Mouse (Mus musculus) stomach, embryonic 16.5 days (tissue): ENCODE measurements around the gene Zzef1. TPM values are rescaled to one million over a fixed set of nuclear protein-coding genes. Genes with fewer than 3 reads are reported as not detected.

Experiments
- ATAC-seq: fragments of 200-750 bp; cut with Nextera tagmentation; 2 replicates; pipeline ENCODE4 v1.8.0; 2017; ENCODE audit warnings: moderate number of reproducible peaks, moderate TSS enrichment; ENCODE audit not compliant: insufficient read depth, low FRiP score
- H3K27ac ChIP-seq: fragments of 300-500 bp; sonication (generic); 2 replicates; pipeline ENCODE4 v1.5.1; 2014; ENCODE audit warnings: low read length
- H3K27me3 ChIP-seq: fragments of 300-500 bp; sonication (generic); 2 replicates; pipeline ENCODE4 v1.6.1; 2014; ENCODE audit warnings: low read length, control low read depth, mixed read lengths; ENCODE audit not compliant: control insufficient read depth, insufficient read depth
- H3K36me3 ChIP-seq: fragments of 300-500 bp; sonication (generic); 2 replicates; pipeline ENCODE4 v1.6.1; 2014; ENCODE audit warnings: low read length; ENCODE audit not compliant: control insufficient read depth, insufficient read depth
- H3K4me1 ChIP-seq: fragments of 300-500 bp; sonication (generic); 2 replicates; pipeline ENCODE4 v1.6.1; 2014; ENCODE audit warnings: low read length, control low read depth, mixed read lengths; ENCODE audit not compliant: control insufficient read depth, insufficient read depth
- H3K4me2 ChIP-seq: fragments of 300-500 bp; sonication (generic); 2 replicates; pipeline ENCODE4 v1.6.1; 2014; ENCODE audit warnings: low read depth, low read length, mixed read lengths
- H3K4me3 ChIP-seq: fragments of 300-500 bp; sonication (generic); replicated peaks from 2 replicates; pipeline ENCODE4 v1.5.1; 2014; ENCODE audit warnings: mild to moderate bottlenecking, low read length
- H3K9ac ChIP-seq: fragments of 300-500 bp; sonication (generic); 2 replicates; pipeline ENCODE4 v1.6.1; 2014; ENCODE audit warnings: low read length
- H3K9me3 ChIP-seq: fragments of 300-500 bp; sonication (generic); replicated peaks from 2 replicates; pipeline ENCODE4 v1.6.1; 2016; ENCODE audit warnings: low read length, control low read depth; ENCODE audit not compliant: control insufficient read depth
- WGBS: fragments of 180-500 bp; shearing (Covaris S2); extraction: QIAGEN DNeasy Blood & Tissue Kit; methylation state at CpG from one replicate; pipeline ENCODE4 v1.1.7; 2014; 5-methylcytosine and 5-hydroxymethylcytosine counted together
- polyA plus RNA-seq: library from polyadenylated mRNA; unstranded; fragments of >200 nt; fragmentation: Nextera tagmentation; extraction: Ambion mirVana; gene quantifications from 2 replicates; pipeline ENCODE4 v1.2.1, GENCODE M21; 2015

The Zzef1 gene
- polyA plus RNA-seq, 1 experiment from 2014 or later: 9.5 TPM

DNA sequence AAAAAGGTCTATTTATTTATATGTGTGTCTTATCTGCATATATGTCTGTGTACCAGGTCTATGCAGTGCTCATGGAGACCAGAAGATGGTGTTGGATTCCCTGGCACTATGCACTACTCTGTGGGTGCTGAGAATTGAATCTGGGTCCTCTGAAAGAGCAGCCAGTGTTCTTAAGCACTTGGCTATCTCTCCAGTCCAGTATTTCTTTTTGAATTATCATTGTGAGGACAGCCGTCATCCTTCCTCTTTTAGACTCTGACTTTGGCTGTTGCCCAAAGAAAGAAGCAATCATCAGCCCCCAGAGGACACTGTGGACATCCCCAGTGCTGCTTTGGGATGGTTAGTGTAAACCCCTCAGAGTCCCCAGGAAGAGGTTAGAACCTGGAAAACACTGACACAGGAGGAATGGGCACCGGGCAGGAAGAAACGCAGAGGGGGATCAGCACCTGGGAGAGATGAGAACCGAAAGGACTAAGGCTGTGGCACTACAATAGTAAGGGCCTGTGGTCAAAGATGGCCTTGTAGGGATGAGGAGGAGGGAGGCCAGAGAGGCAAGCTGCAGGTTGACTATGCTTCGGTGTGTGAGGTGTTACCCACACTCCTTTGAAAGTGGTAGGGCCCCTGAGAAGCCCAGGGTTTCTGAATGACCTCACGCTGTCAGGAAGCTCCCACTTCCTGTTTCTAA, 150.0 kb downstream of the Zzef1 start:
- Histone ChIP-seq H3K4me3 (no peak overlapping the region), H3K9ac (no peak overlapping the region), H3K27ac (peak overlapping the region; percentile 69), H3K9me3 (no peaks in the 10 kb centered on the region), H3K27me3 (no peaks in the 10 kb centered on the region), H3K4me1 (peaks cover 25% of the 10 kb centered on the region), H3K36me3 (no peaks in the 10 kb centered on the region), H3K4me2 (no peak overlapping the region)
- WGBS: 34% methylated on average over 6 of the region's 6 CpGs
- ATAC-seq: peak; percentile 26; the same call in 1 of the 2 replicates

DNA sequence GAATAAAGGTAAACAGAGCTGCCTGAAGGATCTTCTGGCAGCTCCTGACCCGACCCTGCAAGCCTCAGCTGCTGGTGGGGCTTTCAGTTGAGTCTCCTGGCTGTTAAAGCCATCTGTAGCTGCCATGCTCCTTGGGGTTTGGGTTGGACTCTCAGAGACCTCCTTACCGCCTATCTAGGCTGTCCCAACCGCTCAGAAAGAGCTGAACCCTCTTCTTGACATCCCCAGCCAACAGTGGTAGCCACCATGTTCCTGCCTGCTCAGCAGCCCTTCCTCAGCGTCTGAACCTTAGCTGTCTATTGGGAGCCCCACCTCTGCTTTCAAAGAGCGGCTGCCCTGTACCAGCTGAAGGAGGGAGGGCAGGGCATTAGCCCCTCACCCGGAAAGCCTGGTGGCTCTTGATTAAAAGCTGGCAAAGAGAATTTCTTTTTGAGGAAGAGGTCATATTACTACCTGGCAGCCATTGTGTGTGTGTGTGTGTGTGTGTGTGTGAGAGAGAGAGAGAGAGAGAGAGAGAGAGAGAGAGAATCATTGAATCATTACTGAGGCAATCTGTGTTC, 150.6 kb downstream of the Zzef1 start:
- Histone ChIP-seq H3K9ac (no peak overlapping the region), H3K36me3 (no peaks in the 10 kb centered on the region), H3K9me3 (no peaks in the 10 kb centered on the region), H3K4me2 (no peak overlapping the region), H3K4me1 (peaks cover 31% of the 10 kb centered on the region), H3K4me3 (no peak overlapping the region), H3K27ac (peak overlapping the region; percentile 69; the same call in 1 of the 2 replicates), H3K27me3 (no peaks in the 10 kb centered on the region)
- 31% methylated on average over 6 of the region's 6 CpGs for WGBS
- ATAC-seq: 0 out of 2 replicates have a peak, but pooled peaks have one; percentile 8

DNA sequence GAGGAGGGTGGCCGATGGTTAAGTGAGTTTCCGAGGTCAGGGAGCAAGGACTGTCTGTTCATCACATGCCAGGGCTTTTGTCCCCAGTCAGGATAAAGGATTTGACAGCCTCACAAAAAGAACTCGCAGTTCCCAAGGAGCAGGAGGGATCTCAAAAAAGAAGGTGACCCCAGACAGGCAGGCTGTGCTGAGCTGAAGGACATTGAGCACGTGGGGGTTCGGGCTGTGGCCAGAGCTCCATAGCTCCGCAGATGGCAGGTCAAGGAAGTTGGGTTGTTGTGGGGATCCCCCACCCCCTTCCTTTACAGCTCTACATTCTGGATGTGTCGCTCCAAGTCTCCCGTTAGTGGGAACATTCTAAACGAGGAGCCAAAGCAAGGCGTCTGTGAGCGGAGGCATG, 151.8 kb downstream of the Zzef1 start:
- Histone ChIP-seq H3K27ac (no peak overlapping the region), H3K27me3 (no peaks in the 10 kb centered on the region), H3K9ac (no peak overlapping the region), H3K9me3 (no peaks in the 10 kb centered on the region), H3K4me1 (peaks cover 43% of the 10 kb centered on the region), H3K36me3 (no peaks in the 10 kb centered on the region), H3K4me2 (no peak overlapping the region), H3K4me3 (no peak overlapping the region)
- ATAC-seq: no peak
- 74% methylated on average over 11 of the region's 11 CpGs for WGBS

DNA sequence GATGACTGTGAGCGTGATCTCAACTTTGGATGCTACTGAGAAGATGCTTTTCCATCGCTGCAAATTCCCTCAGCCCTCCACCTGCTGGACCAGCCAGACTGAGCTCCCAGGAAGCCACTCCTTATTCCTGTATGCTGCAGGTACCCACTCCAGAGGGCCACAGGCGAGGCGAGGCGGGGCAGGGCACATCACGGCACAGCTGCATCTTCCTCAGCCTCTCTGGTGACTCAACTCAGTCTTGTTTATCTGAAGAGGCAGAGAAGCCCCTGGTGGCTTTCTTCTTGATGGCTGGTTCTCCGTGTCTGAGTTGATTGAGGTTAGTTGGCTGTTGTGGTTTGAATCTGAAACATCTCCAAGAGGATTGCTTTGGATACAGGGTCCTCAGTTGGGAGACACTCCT, 152.2 kb downstream of the Zzef1 start:
- no peak overlapping the region for H3K27ac ChIP-seq
- no peaks in the 10 kb centered on the region for H3K9me3 ChIP-seq
- 66% methylated on average over 7 of the region's 7 CpGs for WGBS
- peaks cover 47% of the 10 kb centered on the region for H3K4me1 ChIP-seq
- no peaks in the 10 kb centered on the region for H3K27me3 ChIP-seq
- no peak overlapping the region for H3K4me2 ChIP-seq
- no peaks in the 10 kb centered on the region for H3K36me3 ChIP-seq
- ATAC-seq: no peak
- H3K9ac ChIP-seq: no peak overlapping the region
- H3K4me3 ChIP-seq: no peak overlapping the region

DNA sequence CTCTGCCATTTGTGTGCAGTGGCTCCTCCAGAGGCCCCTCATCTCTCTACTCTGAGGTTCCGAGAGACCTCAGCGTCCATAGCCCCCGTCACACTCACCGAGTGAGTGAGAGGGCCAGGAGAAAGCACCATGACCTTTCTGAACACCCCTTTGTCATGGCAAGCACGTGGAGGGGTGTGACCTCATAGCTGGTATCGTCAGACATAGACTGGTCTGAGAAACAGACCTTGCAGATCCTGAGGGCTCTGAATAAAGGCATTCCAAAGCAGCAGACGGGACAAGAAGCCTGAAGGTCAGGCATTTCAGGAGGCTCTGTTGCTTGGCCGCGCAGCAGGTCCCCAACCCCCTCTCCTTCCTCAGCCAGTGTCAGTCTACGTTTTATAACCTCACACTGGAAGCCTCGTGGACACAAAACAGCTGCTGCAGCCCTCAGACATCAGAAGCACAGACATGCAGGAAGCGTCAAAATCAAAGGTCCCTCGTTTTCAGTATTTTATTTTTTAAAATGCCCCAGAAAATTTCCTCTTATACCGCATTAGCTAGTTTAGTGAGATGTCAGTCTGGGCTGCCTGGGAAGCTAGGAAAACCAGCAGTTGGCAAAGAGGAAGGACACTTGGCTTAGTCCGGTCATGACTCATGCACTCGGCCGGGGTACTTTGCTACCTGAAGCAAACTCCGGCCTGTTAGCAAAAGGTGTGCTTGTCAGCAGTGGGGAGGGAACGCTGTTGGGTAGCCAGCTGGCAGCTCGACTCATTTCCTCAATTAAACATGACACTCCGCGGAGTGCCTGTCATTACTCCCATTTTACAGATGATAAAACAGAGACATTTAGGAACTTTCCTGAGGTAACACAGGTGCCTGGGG, 155.3 kb downstream of the Zzef1 start:
- WGBS: 38% methylated on average over 22 of the region's 22 CpGs
- peaks cover 37% of the 10 kb centered on the region for H3K4me1 ChIP-seq
- H3K9me3 ChIP-seq: no peaks in the 10 kb centered on the region
- no peak overlapping the region for H3K9ac ChIP-seq
- peak overlapping the region; percentile 85 for H3K27ac ChIP-seq
- no peaks in the 10 kb centered on the region for H3K36me3 ChIP-seq
- no peak overlapping the region for H3K4me3 ChIP-seq
- no peak overlapping the region for H3K4me2 ChIP-seq
- ATAC-seq: peak; percentile 49; the same call in 1 of the 2 replicates
- no peaks in the 10 kb centered on the region for H3K27me3 ChIP-seq

DNA sequence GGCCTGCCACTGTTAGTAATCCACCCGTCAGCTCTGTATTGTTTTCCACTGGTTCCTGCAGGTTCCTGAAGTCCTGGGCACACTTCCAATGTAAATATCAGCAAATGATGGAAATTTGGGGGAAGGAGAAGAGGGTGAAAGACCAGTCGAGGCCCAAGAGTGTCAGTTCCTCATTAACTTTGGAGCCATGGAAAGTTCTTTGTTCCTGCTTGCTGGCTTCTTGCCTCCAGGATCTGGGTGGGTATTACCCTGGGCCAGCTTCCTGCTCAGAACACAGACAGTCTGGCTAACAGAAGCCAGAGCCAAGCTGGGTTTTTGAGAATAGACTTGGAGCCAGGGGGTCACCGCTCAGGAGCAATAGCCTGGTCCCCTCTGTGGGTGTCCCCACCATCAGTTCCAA, 156.2 kb downstream of the Zzef1 start:
- Histone ChIP-seq H3K4me2 (no peak overlapping the region), H3K4me1 (peaks cover 33% of the 10 kb centered on the region), H3K9ac (no peak overlapping the region), H3K27me3 (no peaks in the 10 kb centered on the region), H3K4me3 (no peak overlapping the region), H3K27ac (peak overlapping the region; percentile 85), H3K36me3 (no peaks in the 10 kb centered on the region), H3K9me3 (no peaks in the 10 kb centered on the region)
- 33% methylated on average over 3 of the region's 3 CpGs for WGBS
- ATAC-seq: peak; percentile 57; the same call in 1 of the 2 replicates

DNA sequence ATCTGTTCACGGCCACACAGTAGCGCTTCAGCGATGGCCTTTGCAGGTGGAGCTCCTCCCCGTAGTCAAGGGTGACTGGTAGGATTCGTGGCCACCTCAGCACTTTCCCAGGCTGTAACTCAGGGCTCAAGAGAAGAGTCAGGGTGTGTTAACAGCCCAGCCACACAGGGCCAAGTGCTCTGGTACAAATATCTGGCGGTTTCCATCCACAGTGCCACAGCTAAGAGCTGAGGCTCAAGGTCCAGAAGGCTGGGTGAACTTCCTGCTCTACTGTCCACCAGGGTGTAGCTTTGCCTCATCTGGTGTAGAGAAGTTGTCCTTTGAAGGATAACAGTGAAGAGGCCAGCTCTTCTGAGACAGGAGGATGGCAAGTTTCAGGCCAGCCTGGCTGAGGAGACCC, 156.7 kb downstream of the Zzef1 start:
- Histone ChIP-seq H3K4me1 (peaks cover 33% of the 10 kb centered on the region), H3K4me3 (no peak overlapping the region), H3K9ac (no peak overlapping the region), H3K9me3 (no peaks in the 10 kb centered on the region), H3K36me3 (no peaks in the 10 kb centered on the region), H3K27ac (peak overlapping the region; percentile 85), H3K4me2 (no peak overlapping the region), H3K27me3 (no peaks in the 10 kb centered on the region)
- WGBS: 85% methylated on average over 6 of the region's 6 CpGs
- 0 out of 2 replicates have a peak, but pooled peaks have one; percentile 14 for ATAC-seq

DNA sequence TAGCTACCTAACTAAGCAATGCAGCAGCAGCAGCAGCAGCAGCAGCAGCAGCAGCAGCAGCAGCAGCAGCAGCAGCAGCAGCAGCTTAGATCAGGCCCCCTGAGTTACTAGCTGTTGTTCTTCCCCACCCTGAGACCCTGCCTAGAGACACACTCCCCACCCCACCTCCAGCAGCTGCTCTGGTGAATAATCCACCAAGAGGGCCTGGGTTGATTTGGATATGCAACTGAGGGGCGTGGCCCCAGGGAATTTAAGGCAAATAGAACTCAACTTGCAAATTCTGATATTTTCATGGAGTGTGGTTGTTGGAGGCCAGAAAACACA, 157.1 kb downstream of the Zzef1 start:
- Histone ChIP-seq H3K36me3 (no peaks in the 10 kb centered on the region), H3K27ac (peak overlapping the region; percentile 85), H3K9me3 (no peaks in the 10 kb centered on the region), H3K4me1 (peaks cover 33% of the 10 kb centered on the region), H3K9ac (no peak overlapping the region), H3K27me3 (no peaks in the 10 kb centered on the region), H3K4me2 (no peak overlapping the region), H3K4me3 (no peak overlapping the region)
- no peak for ATAC-seq
- WGBS: 65% methylated on average over 1 of the region's 1 CpGs
